Mouse (Mus musculus) midbrain, embryonic 14.5 days (tissue): ENCODE measurements at regions not wholly inside any gene's neighbourhood (a gene's known extent, or its start where the extent isn't known, plus 50 kb on each side); places are given as distances from the start of the nearest gene placed in this dataset.

ENCODE experiments used
- ATAC-seq: fragments of 200-750 bp; cut with Nextera tagmentation; 2 replicates; pipeline ENCODE4 v1.8.0; 2017; ENCODE audit warnings: moderate number of reproducible peaks, moderate library complexity; ENCODE audit not compliant: low FRiP score, low TSS enrichment
- DNase-seq: peaks from one replicate; pipeline ENCODE4 v3.0.0-alpha.2; 2015
- H3K27ac ChIP-seq: fragments of 300-500 bp; sonication (generic); replicated peaks from 2 replicates; pipeline ENCODE4 v1.5.1; 2014; ENCODE audit warnings: mild to moderate bottlenecking, low read depth, low read length, moderate library complexity
- H3K27me3 ChIP-seq: fragments of 300-500 bp; sonication (generic); 2 replicates; pipeline ENCODE4 v1.6.1; 2014; ENCODE audit warnings: low read length, control low read depth, mixed read lengths; ENCODE audit not compliant: control insufficient read depth, insufficient read depth
- H3K36me3 ChIP-seq: fragments of 300-500 bp; sonication (generic); 2 replicates; pipeline ENCODE4 v1.6.1; 2014; ENCODE audit warnings: low read length, control low read depth; ENCODE audit not compliant: control insufficient read depth, insufficient read depth
- H3K4me1 ChIP-seq: fragments of 300-500 bp; sonication (generic); 2 replicates; pipeline ENCODE4 v1.6.1; 2014; ENCODE audit warnings: mild to moderate bottlenecking, antibody characterized with exemption, low read length, control low read depth; ENCODE audit not compliant: control insufficient read depth, insufficient read depth
- H3K4me2 ChIP-seq: fragments of 300-500 bp; sonication (generic); 2 replicates; pipeline ENCODE4 v1.6.1; 2014; ENCODE audit warnings: mild to moderate bottlenecking, low read length, moderate library complexity
- H3K4me3 ChIP-seq: fragments of 300-500 bp; sonication (generic); replicated peaks from 2 replicates; pipeline ENCODE4 v1.5.1; 2014; ENCODE audit warnings: low read depth, low read length
- H3K9ac ChIP-seq: fragments of 300-500 bp; sonication (generic); replicated peaks from 2 replicates; pipeline ENCODE4 v1.6.1; 2014; ENCODE audit warnings: mild to moderate bottlenecking, low read length, moderate library complexity
- H3K9me3 ChIP-seq: fragments of 300-500 bp; sonication (generic); 2 replicates; pipeline ENCODE4 v1.6.1; 2016; ENCODE audit warnings: low read length, control low read depth, mixed read lengths; ENCODE audit not compliant: control insufficient read depth
- WGBS: fragments of 180-500 bp; shearing (Covaris S2); extraction: QIAGEN DNeasy Blood & Tissue Kit; methylation state at CpG from one replicate; pipeline ENCODE4 v1.1.7; 2014; 5-methylcytosine and 5-hydroxymethylcytosine counted together

DNA sequence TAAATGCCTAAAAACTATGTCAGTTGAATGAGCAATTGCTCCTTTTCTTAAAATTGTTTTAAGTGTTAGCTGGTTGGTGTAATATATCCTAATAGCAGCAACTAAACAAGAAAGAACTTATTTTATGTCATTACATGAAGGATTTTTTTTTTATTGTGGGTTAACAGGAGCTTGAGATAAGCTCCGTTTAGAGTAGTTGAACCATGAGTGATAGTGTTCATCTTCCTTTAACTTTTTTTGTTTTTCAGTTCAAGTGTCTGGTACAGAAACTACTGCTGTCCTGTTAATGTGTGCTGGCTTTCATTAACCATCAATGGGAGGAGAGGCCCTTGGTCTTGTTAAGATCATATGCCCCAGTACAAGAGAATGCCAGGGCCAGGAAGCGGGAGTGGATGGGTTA is 986.8 kb upstream of the Cdh10 start:
- 95% methylated on average over 2 of the region's 2 CpGs for WGBS
- Histone ChIP-seq H3K4me2 (no peak overlapping the region), H3K9ac (no peak overlapping the region), H3K36me3 (no peaks in the 10 kb centered on the region), H3K4me1 (no peaks in the 10 kb centered on the region), H3K27me3 (no peaks in the 10 kb centered on the region), H3K27ac (no peak overlapping the region), H3K9me3 (no peaks in the 10 kb centered on the region), H3K4me3 (no peak overlapping the region)
- DNase-seq (no peak), ATAC-seq (no peak)

DNA sequence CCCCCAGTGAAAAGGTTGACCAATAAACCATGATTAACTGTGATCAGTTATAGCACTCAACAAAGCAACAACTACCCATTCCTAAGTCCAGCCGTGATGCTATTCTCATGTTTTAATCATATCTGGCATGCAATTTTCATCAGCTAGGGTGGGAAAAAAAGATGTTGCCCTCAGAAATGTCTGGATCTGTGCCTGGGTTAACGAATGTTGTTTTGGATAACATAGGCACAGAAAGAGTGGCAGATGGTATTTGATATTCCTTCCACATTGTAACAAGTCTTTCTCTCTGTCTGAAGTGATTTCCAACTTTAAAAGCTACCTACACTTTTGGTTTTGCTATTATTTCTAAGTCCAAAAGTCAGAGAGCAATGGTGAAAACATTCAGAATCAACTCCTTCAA is 938.6 kb upstream of the Cdh10 start:
- Histone ChIP-seq H3K9ac (no peak overlapping the region), H3K4me2 (no peak overlapping the region), H3K36me3 (no peaks in the 10 kb centered on the region), H3K4me3 (no peak overlapping the region), H3K9me3 (no peaks in the 10 kb centered on the region), H3K27me3 (no peaks in the 10 kb centered on the region), H3K4me1 (no peaks in the 10 kb centered on the region), H3K27ac (no peak overlapping the region)
- no peak for DNase-seq
- ATAC-seq, result no peak
- WGBS, result 81% methylated on average over 2 of the region's 2 CpGs

DNA sequence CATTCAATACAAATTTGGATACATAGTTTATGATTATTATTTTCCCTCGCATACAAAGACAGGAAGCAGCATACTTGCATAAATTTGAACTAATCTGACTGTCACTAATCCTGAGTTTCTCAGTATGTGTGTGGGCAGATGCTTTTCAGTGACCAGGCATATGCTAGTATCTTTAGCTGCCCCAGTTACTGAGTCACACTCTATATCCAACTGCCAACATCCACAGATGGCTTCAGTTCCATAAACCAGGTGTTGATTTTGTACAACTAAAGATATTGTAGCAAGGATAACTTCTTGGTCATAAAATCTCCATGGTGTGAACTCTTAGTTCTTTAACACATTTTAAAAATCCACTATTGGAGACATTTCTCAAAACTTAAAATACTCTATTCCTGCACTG is 929.4 kb upstream of the Cdh10 start:
- DNase-seq (no peak), ATAC-seq (no peak)
- WGBS, result 90% methylated on average over 1 of the region's 1 CpGs

DNA sequence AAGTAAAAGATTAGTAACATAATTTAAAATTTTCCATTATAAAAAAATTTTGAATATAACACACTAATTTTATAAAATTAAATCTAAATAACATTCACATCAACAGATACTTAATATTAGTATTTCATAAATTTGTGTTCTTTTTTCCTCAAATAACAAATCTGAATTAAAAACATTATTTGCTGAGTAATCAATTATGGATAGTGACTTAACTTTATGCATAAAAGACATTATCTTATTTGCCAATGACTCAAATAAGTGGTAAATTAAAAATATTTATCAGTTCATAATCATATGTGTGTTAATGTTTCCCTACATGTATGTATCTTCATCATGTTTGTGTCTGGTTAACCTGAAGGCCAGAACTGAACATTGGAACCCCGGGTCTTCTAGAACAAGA is 918.7 kb upstream of the Cdh10 start:
- no peaks in the 10 kb centered on the region for H3K4me1 ChIP-seq

More for the DNA sequence above, 929.4 kb upstream of the Cdh10 start:
- Histone ChIP-seq H3K4me2 (no peak overlapping the region), H3K4me3 (no peak overlapping the region), H3K4me1 (no peaks in the 10 kb centered on the region), H3K36me3 (no peaks in the 10 kb centered on the region), H3K9me3 (no peaks in the 10 kb centered on the region), H3K27ac (no peak overlapping the region), H3K9ac (no peak overlapping the region), H3K27me3 (no peaks in the 10 kb centered on the region)

DNA sequence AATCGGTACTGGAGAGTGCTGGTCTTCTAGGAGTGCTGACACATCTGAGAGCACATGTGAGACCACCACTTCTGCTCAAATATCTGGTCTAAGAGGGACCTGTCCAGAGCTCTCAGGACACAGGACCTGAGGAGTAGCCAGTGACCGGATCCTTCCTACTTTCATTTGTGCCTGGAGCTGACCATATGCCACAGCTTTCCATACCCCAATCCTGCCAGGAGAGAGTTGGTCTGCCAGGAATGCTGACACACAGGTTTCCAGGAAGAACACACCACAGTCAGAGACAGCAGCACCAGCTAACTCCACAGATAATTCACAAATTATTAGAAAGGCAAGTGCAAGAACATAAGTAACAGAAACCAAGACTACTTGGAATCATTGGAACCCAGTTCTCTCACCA is 906.5 kb upstream of the Cdh10 start:
- H3K36me3 ChIP-seq, result no peaks in the 10 kb centered on the region
- H3K4me2 ChIP-seq, result no peak overlapping the region
- no peaks in the 10 kb centered on the region for H3K4me1 ChIP-seq
- no peak overlapping the region for H3K9ac ChIP-seq
- no peaks in the 10 kb centered on the region for H3K9me3 ChIP-seq
- no peak overlapping the region for H3K27ac ChIP-seq
- WGBS, result 95% methylated on average over 2 of the region's 2 CpGs
- ATAC-seq (no peak), DNase-seq (no peak)
- H3K27me3 ChIP-seq, result no peaks in the 10 kb centered on the region
- no peak overlapping the region for H3K4me3 ChIP-seq

More for the DNA sequence above, 918.7 kb upstream of the Cdh10 start:
- DNase-seq, result no peak
- Histone ChIP-seq H3K27ac (no peak overlapping the region), H3K9me3 (no peaks in the 10 kb centered on the region), H3K4me2 (no peak overlapping the region), H3K27me3 (no peaks in the 10 kb centered on the region), H3K36me3 (no peaks in the 10 kb centered on the region), H3K4me3 (no peak overlapping the region), H3K9ac (no peak overlapping the region)
- WGBS, result 94% methylated on average over 1 of the region's 1 CpGs
- no peak; the same call in 1 of the 2 replicates for ATAC-seq

DNA sequence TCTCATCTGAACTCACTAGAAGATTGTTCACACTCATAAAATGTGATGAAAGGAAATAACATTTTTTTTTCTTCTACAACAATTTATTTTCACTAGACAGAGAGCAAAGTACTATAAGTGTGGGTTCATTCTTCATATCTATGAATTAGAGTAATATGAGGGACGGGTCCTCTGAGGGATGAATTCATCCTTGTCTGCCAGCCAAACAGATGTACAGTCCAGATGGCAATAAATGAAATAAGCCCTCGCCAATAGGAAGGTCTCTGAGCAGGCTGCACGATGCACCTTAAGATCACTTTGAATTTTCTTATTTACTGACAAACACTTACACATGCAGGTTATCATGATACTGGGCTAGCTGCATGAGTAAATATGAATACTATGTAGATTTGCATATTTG is 886.2 kb upstream of the Cdh10 start:
- ATAC-seq, result no peak; the same call in 1 of the 2 replicates
- H3K4me3 ChIP-seq, result no peak overlapping the region
- H3K27ac ChIP-seq, result no peak overlapping the region
- H3K36me3 ChIP-seq, result no peaks in the 10 kb centered on the region
- no peaks in the 10 kb centered on the region for H3K27me3 ChIP-seq
- no peak overlapping the region for H3K4me2 ChIP-seq
- WGBS, result 71% methylated on average over 3 of the region's 3 CpGs
- H3K4me1 ChIP-seq, result no peaks in the 10 kb centered on the region
- H3K9ac ChIP-seq, result no peak overlapping the region
- DNase-seq, result no peak
- no peaks in the 10 kb centered on the region for H3K9me3 ChIP-seq

DNA sequence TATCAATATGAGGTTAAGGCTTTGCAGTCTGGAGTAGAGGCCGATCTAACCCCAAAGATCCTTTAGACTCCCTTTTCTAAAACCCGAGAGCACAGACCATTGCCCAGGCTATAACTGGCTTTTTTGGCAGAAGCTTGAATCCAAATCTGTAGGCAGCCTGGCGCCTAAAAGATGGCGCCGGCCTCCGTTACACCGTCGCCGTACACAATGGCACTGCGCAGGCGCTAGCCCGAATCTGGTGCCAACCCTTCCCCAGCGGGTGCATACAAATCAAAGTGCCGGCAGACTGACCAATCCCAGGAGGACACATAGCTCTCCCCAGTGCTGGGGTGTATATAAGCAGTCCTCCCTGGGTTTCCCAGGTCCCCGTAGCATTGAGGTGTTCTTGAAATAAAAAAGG is 884.9 kb upstream of the Cdh10 start:
- Histone ChIP-seq H3K4me1 (no peaks in the 10 kb centered on the region), H3K4me3 (no peak overlapping the region), H3K4me2 (no peak overlapping the region), H3K9ac (no peak overlapping the region), H3K36me3 (no peaks in the 10 kb centered on the region), H3K27me3 (no peaks in the 10 kb centered on the region), H3K27ac (no peak overlapping the region), H3K9me3 (no peaks in the 10 kb centered on the region)
- DNase-seq, result no peak
- 97% methylated on average over 15 of the region's 15 CpGs for WGBS
- ATAC-seq, result no peak

DNA sequence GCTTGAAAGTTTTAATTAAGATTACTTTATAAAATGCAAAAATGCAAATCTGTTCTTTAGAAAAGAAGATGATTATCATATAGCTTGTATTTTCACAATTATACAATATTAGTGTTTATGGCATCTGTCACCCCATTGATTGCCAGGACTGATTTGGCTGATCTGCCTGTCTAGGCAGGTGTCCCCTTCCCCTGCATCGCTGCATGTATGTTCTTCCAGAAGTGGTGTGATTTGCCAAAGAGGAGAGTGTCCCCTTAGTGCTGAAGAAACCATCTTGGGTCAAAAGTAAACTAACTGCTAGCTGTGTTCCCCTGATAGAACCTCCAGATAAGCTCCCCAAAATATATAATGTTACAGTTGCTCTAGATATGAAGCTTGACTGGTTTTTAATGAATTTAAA is 883.3 kb upstream of the Cdh10 start:
- no peaks in the 10 kb centered on the region for H3K9me3 ChIP-seq
- H3K4me3 ChIP-seq, result no peak overlapping the region
- H3K27ac ChIP-seq, result no peak overlapping the region
- H3K27me3 ChIP-seq, result no peaks in the 10 kb centered on the region
- 90% methylated on average over 1 of the region's 1 CpGs for WGBS
- no peak overlapping the region for H3K4me2 ChIP-seq
- ATAC-seq, result no peak
- H3K4me1 ChIP-seq, result no peaks in the 10 kb centered on the region
- no peak overlapping the region for H3K9ac ChIP-seq
- H3K36me3 ChIP-seq, result no peaks in the 10 kb centered on the region
- DNase-seq, result no peak

DNA sequence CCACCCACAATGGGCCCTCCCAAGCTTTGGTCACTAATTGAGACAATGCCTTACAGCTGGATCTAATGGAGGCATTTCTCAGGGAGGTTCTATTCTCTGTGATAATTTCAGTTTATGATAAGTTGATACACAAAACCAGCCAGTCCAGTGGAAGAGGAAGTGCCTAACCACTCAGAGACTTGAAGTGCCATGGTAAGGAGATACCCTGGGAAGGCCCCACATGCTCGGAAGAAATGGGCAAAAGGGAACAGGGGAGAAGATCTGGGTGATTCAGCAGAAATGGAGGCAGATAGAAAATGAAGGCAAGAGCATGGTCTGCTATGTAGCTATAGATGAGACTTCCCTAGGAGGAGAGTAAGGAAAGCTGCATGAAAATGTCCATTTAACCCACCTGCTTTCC is 856.0 kb upstream of the Cdh10 start:
- no peaks in the 10 kb centered on the region for H3K4me1 ChIP-seq
- no peak overlapping the region for H3K4me2 ChIP-seq
- H3K27ac ChIP-seq, result no peak overlapping the region
- no peak for ATAC-seq
- WGBS, result 88% methylated on average over 1 of the region's 1 CpGs
- H3K36me3 ChIP-seq, result no peaks in the 10 kb centered on the region
- no peak overlapping the region for H3K9ac ChIP-seq
- no peaks in the 10 kb centered on the region for H3K27me3 ChIP-seq
- no peak for DNase-seq
- H3K4me3 ChIP-seq, result no peak overlapping the region
- H3K9me3 ChIP-seq, result no peaks in the 10 kb centered on the region
